Comparison of ENCODE assay signal across 16 mouse cellular contexts in genomic region chr14:62557111-62557510, GRCm38 (mm10). TPM values are rescaled to one million over a fixed set of nuclear protein-coding genes. Genes with fewer than 3 reads are reported as not detected.
DNase-seq lines count a peak whose midpoint lies in the region; ATAC-seq and TF ChIP-seq lines count a peak whose summit lies in the region.
"Had no signal": no experiment of that assay in that cellular context is flagged by ENCODE, and none has a peak within 500 bp of the region (broad histone marks: within the 10 kb centered on the region; RNA-seq: fewer than 3 reads in every experiment).

No protein-coding gene starts in this region.

- no peak for ATAC-seq in liver, embryonic 12.5 days
- no peak for ATAC-seq in forebrain, embryonic 15.5 days (replicated peaks)
- no peak for ATAC-seq in midbrain, embryonic 14.5 days (ENCODE audit: low FRiP score, low TSS enrichment)

- TF ChIP-seq CTCF in gastrocnemius, adult 2 months (IDR thresholded peaks at IDR 0.05): no peak

- DNase-seq in gastrocnemius, adult 2 months: no peak
- no peak for DNase-seq in gastrocnemius, adult 18-20 months (ENCODE audit: low spot score)
- DNase-seq in liver (no peak), adipocyte (ENCODE audit: low spot score) (no peak)
- DNase-seq in midbrain, embryonic 14.5 days: no peak
- no peak for DNase-seq in thymus, postnatal 25 days
- DNase-seq: adrenal gland, postnatal 10 days; right cerebral cortex, postnatal 14 days had no signal

- H3K4me1 ChIP-seq in liver, embryonic 12.5 days: peaks cover 20% of the 10 kb centered on the region
- H3K4me1 ChIP-seq in forebrain, embryonic 15.5 days: peaks cover 40% of the 10 kb centered on the region
- H3K4me1 ChIP-seq in midbrain, embryonic 14.5 days (ENCODE audit: control insufficient read depth, insufficient read depth, low read length): peaks cover 14% of the 10 kb centered on the region

- H3K36me3 ChIP-seq in liver, embryonic 12.5 days: no peaks in the 10 kb centered on the region
- H3K36me3 ChIP-seq in forebrain, embryonic 15.5 days: no peaks in the 10 kb centered on the region
- no peaks in the 10 kb centered on the region for H3K36me3 ChIP-seq in midbrain, embryonic 14.5 days (ENCODE audit: control insufficient read depth, insufficient read depth, low read length)
- H3K36me3 ChIP-seq: embryonic facial prominence, embryonic 15.5 days; limb, embryonic 13.5 days had no signal

- peak overlapping the region; percentile 84; the same call in 1 of the 2 replicates for H3K4me2 ChIP-seq in liver, embryonic 12.5 days
- H3K4me2 ChIP-seq in forebrain, embryonic 15.5 days (replicated peaks): peak overlapping the region; percentile 87
- H3K4me2 ChIP-seq in midbrain, embryonic 14.5 days (ENCODE audit: low read length): peak overlapping the region; percentile 85

- intact Hi-C loops in gastrocnemius, adult 2 months (cut with DNase I): loop anchor here (5.0 to 10.0 kb wide), 2 partner anchors 278 to 420 kb away; partner anchors contain the start of gene Wdfy2

- peak overlapping the region; percentile 82; the same call in 1 of the 2 replicates for H3K27ac ChIP-seq in gastrocnemius, adult 2 months
- H3K27ac ChIP-seq in liver, embryonic 12.5 days: no peak overlapping the region
- H3K27ac ChIP-seq in forebrain, embryonic 15.5 days (replicated peaks): no peak overlapping the region
- H3K27ac ChIP-seq in midbrain, embryonic 14.5 days (replicated peaks; ENCODE audit: low read depth, low read length): no peak overlapping the region
- H3K27ac ChIP-seq: embryonic facial prominence, embryonic 15.5 days; limb, embryonic 13.5 days had no signal

- H3K4me3 ChIP-seq in gastrocnemius, adult 2 months: peak overlapping the region; percentile 80
- no peak overlapping the region for H3K4me3 ChIP-seq in liver, embryonic 12.5 days
- peak overlapping the region; percentile 85 for H3K4me3 ChIP-seq in forebrain, embryonic 15.5 days
- no peak overlapping the region; the same call in 1 of the 2 replicates for H3K4me3 ChIP-seq in midbrain, embryonic 14.5 days (replicated peaks; ENCODE audit: low read depth, low read length)

- H3K27me3 ChIP-seq in liver, embryonic 12.5 days (replicated peaks): peaks cover 63% of the 10 kb centered on the region
- H3K27me3 ChIP-seq in forebrain, embryonic 15.5 days: no peaks in the 10 kb centered on the region
- peaks cover 5% of the 10 kb centered on the region for H3K27me3 ChIP-seq in midbrain, embryonic 14.5 days (ENCODE audit: control insufficient read depth, insufficient read depth, low read length)

- WGBS in liver, embryonic 12.5 days (ENCODE audit: insufficient replicate concordance): 68% methylated on average over 3 of the region's 3 CpGs
- WGBS in forebrain, embryonic 15.5 days: 80% methylated on average over 3 of the region's 3 CpGs
- 86% methylated on average over 3 of the region's 3 CpGs for WGBS in midbrain, embryonic 14.5 days

- H3K9ac ChIP-seq in liver, embryonic 12.5 days: no peak overlapping the region
- no peak overlapping the region for H3K9ac ChIP-seq in forebrain, embryonic 15.5 days (replicated peaks)
- no peak overlapping the region for H3K9ac ChIP-seq in midbrain, embryonic 14.5 days (replicated peaks; ENCODE audit: low read length)
- H3K9ac ChIP-seq: embryonic facial prominence, embryonic 15.5 days; limb, embryonic 13.5 days had no signal

- H3K9me3 ChIP-seq in liver, embryonic 12.5 days (replicated peaks): no peaks in the 10 kb centered on the region
- H3K9me3 ChIP-seq in forebrain, embryonic 15.5 days: no peaks in the 10 kb centered on the region
- H3K9me3 ChIP-seq in midbrain, embryonic 14.5 days (ENCODE audit: control insufficient read depth, low read length): no peaks in the 10 kb centered on the region
- H3K9me3 ChIP-seq: embryonic facial prominence, embryonic 15.5 days; limb, embryonic 13.5 days had no signal

RNA-seq across cellular contexts. Expression of gene Fam124a, which starts 1.6 kb away (rescaled TPM):
- total RNA-seq in gastrocnemius, adult 2 months (2021): 1 to 10 TPM; 2.9 to 3.9 TPM
- 1 to 10 TPM; 2.2 to 2.9 TPM for total RNA-seq in gastrocnemius, adult 18-20 months (2021)
- 2.9 and 3.8 TPM in 2 replicates for polyA plus RNA-seq in liver, embryonic 12.5 days (2016; fragmentation: Nextera tagmentation; extraction: Ambion mirVana)
- 35.9 and 37.0 TPM in 2 replicates for polyA plus RNA-seq in forebrain, embryonic 15.5 days (2015; fragmentation: Nextera tagmentation; extraction: Ambion mirVana)
- polyA plus RNA-seq in midbrain, embryonic 14.5 days (2014; fragmentation: Nextera tagmentation; extraction: Ambion mirVana): 20.9 and 30.3 TPM in 2 replicates
- total RNA-seq: hematopoietic stem cell, adult 5-6 weeks; megakaryocyte, adult 5-6 weeks had no signal

RNA-seq across cellular contexts. Expression of gene Gm4131, which starts 9.6 kb away (rescaled TPM):
- not detected for total RNA-seq in gastrocnemius, adult 2 months (2021)
- total RNA-seq in gastrocnemius, adult 18-20 months (2021): not detected
- polyA plus RNA-seq in liver, embryonic 12.5 days (2016; fragmentation: Nextera tagmentation; extraction: Ambion mirVana): not detected in 2 replicates
- polyA plus RNA-seq in forebrain, embryonic 15.5 days (2015; fragmentation: Nextera tagmentation; extraction: Ambion mirVana): 0.32 TPM in 1 of 2 replicates, not detected in the other
- polyA plus RNA-seq in midbrain, embryonic 14.5 days (2014; fragmentation: Nextera tagmentation; extraction: Ambion mirVana): not detected in 2 replicates
- total RNA-seq: adrenal gland, postnatal 10 days; hematopoietic stem cell, adult 5-6 weeks; megakaryocyte, adult 5-6 weeks had no signal
- polyA plus RNA-seq: embryonic facial prominence, embryonic 15.5 days; kidney, embryonic 14.5 days; neural tube, embryonic 11.5 days had no signal

Comparison
In these comparisons a context has a peak if more than half of its experiments do, and no peak if none do; other contexts are left out.
1. H3K4me3 ChIP-seq: peak in gastrocnemius, adult 2 months (single experiment) and forebrain, embryonic 15.5 days (single experiment); none in liver, embryonic 12.5 days (single experiment) and midbrain, embryonic 14.5 days (single experiment).
2. Peak in every context shown above with its lines, with median percentiles within 50 percentile points of each other: H3K4me2 ChIP-seq.